Mouse (Mus musculus) kidney, adult 2 months (tissue): ENCODE measurements at regions not wholly inside any gene's neighbourhood (a gene's known extent, or its start where the extent isn't known, plus 50 kb on each side); places are given as distances from the start of the nearest gene placed in this dataset.

Experiments
- CTCF ChIP-seq: fragments of 200-500 bp; conservative IDR thresholded peaks from 2 replicates; pipeline ENCODE4 v1.5.1; 2011; ENCODE audit warnings: low read depth, mild to moderate bottlenecking, control low read depth, low read length, moderate library complexity, mixed read lengths; ENCODE audit not compliant: insufficient read depth, insufficient read length
- POLR2A ChIP-seq: fragments of 200-500 bp; IDR thresholded peaks from one replicate; pipeline ENCODE4 v1.6.1; 2011; ENCODE audit warnings: low read depth, low read length, control low read depth

GRCm38 (mm10) chr4:62755237-62755900 lies 195.7 kb downstream of the Rgs3 start:
- TF ChIP-seq CTCF (no peak), POLR2A (no peak)
